Mouse (Mus musculus) CH12.LX (cell line): ENCODE data around the gene Reln.

ENCODE experiments used
- CHD2 ChIP-seq: IDR thresholded peaks from 2 replicates; pipeline ENCODE4 v1.6.1; 2011; ENCODE audit warnings: low read length, improper control_type of control experiment
- CTCF ChIP-seq, 2 experiments: IDR thresholded peaks in 1 of 2; conservative IDR thresholded peaks in 1 of 2; 2 replicates each; pipeline ENCODE4 v1.5.1; 2011 to 2012; ENCODE audit warnings: low read depth in 2 of 2, low read length in 2 of 2, improper control_type of control experiment in 1 of 2, inconsistent platforms in 1 of 2, mild to moderate bottlenecking in 1 of 2, moderate library complexity in 1 of 2
- MAZ ChIP-seq: IDR thresholded peaks from 2 replicates; pipeline ENCODE4 v1.6.1; 2012; ENCODE audit warnings: low read depth, mild to moderate bottlenecking, inconsistent platforms, low read length, improper control_type of control experiment, moderate library complexity
- ZKSCAN1 ChIP-seq: IDR thresholded peaks from 2 replicates; pipeline ENCODE4 v1.6.1; 2012; ENCODE audit warnings: low read depth, inconsistent platforms, low read length, improper control_type of control experiment, borderline replicate concordance

GRCm38 (mm10) chr5:21957586-21957985 lies 386.9 kb downstream of the Reln start:
- TF ChIP-seq CTCF (conservative IDR thresholded peaks at IDR 0.05 in 1 of 2, IDR thresholded peaks at IDR 0.05 in 1 of 2; ENCODE audit: low read depth in 2 of 2, low read length in 2 of 2) (no peak), ZKSCAN1 (no peak), CHD2 (no peak), MAZ (no peak)
